Mouse (Mus musculus): Measurements from ENCODE around the gene Rapgef4.

Gene Rapgef4

DNA sequence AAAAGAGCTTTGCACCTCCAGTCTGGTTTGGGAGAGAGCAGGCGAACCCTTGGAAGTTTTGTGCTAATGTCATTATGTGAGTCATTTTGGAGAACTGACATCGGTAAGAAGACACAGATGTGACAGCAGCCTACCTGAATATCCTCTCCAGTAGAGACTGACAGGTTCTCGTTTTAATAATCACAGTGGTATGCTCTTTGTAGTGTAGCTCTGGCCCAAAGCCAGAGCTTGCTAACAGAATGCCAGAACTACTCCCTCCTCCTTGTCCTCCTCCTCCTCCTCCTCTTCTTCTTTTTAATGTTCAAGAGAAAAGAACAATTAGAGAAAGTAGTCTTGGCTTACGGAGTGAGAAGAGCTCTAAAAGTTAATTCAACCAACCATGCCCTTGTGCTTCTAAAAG lies 272.8 kb downstream of the Rapgef4 start:
- in situ Hi-C loops (cut with MboI; ENCODE audit: low sequenced_read_pairs): no loop called here

DNA sequence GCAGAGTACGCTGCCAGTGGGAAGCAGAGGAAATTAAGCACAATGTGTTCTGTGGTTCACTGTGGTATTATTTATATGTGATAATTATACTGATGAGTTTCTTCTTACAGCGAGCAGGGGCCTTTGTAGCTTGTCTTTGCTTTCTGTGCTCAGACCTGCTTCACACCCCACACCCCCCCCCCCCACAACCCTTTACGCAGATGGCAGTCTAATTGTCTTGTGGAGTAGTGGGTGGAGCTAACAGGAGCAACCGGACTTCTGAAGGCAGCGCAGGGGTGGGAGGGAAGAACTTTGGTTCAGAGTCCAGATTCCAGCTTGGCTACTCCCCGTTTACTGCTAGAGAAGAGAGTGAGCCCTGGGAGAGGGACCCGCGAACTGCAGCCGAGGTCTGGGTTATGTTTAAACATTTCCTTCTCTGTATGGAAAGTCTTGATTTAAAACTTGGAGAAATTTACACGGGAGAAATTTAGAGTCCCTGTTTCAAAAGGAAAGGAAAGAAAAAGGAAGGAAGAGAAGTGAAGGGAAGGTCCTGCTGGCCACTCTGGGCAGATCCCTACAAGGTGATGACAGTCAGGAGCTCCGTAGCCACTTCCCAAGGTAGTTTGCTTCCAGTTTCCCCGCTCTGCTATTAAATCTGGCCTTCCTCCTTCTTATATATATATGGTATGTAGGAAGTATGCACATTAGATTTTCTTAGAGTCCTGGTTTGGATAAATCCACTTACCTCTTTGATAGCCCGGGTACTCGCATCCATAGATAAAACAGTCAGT lies 274.0 kb downstream of the Rapgef4 start:
- in situ Hi-C loops (cut with MboI; ENCODE audit: low sequenced_read_pairs): no loop called here

GRCm38 (mm10) chr2:72260704-72261103 lies 279.7 kb downstream of the Rapgef4 start:
- in situ Hi-C loops (cut with MboI; ENCODE audit: low sequenced_read_pairs): no loop called here

- in situ Hi-C loops (cut with MboI; ENCODE audit: low sequenced_read_pairs): no loop called here
Measured at GRCm38 (mm10) chr2:72262814-72263480, 281.9 kb downstream of the Rapgef4 start.

GRCm38 (mm10) chr2:72267390-72267789 lies 286.4 kb downstream of the Rapgef4 start:
- in situ Hi-C loops (cut with MboI; ENCODE audit: low sequenced_read_pairs): no loop called here

DNA sequence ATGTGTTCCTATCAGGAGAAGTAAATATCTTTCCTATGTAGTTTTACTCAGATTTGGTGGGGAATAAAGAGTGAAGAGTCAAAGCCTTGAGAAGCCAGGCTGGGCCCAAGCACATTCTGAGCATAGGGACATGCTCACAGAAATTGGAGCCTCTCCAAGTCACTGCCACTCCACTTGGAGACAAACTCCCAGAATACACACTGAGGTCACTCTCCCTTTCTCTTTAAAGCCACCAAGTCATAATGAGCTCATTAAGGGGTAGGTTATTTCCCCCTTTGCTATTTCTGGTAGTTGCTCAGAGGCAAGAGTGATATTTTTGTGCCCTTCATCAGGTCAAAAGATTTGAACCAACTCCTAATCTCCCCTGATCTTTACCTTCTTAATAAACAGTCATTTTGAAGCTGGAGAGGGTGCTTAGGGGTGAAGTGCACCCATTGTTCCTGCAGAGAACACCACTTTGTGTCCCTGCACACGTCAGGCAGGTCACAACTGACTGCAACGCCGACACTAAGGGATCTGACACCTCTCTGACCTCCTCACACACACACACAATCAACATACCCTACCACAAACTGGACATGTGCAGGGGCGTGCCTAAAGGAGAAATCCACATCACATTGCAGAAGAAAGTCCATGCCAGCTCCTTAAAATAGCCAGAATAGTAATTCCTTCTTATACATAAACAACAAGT lies 288.8 kb downstream of the Rapgef4 start:
- in situ Hi-C loops (cut with MboI; ENCODE audit: low sequenced_read_pairs): no loop called here

DNA sequence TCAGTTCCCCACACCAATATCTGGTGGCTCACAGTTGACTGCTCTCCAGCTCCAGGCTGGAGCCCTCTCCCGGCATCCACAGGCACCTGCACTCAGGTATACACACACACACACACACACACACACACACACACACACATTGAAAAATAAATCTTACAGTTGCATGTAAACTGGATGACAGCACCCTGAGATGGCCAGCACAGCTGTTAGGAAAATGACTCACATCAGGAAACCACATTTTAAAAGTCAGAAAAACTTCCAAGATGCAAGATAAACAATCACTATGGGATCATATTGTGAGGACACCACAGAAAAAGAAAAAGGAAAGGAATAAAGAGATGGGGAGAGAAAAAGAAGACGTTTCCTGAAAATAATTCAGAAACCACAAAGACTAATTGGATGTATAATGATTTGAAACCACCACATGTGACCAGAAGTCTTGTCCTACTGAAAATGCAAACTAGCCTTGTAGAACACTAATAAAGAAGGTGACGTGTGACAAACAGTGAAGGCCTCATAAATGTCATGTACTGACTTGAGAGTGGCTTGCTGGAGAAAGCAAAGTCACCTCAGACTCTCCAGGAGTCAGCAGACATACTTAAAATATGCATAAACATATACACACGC lies 297.3 kb downstream of the Rapgef4 start:
- in situ Hi-C loops (cut with MboI; ENCODE audit: low sequenced_read_pairs): no loop called here

- in situ Hi-C loops (cut with MboI; ENCODE audit: low sequenced_read_pairs): no loop called here
Measured at GRCm38 (mm10) chr2:72280524-72280923, 299.5 kb downstream of the Rapgef4 start.

DNA sequence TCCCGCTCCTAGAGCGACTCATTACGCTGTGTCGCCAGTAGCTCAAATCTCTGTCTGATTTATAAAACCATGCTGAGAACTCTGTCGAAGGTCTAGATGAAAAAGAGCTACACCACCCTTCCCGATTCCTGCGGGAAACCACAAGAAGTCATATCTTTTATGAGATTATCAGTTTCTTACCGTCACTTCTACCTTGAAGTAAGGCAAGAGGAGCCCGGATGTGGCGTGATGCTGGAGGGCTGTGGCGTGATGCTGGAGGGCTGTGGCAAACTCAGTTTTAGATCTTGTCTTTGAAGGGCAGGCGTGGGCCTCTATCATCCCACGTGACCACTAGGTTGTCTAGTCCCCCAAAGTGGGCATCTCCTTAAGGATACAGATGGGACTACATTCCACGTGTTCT lies 300.9 kb downstream of the Rapgef4 start:
- in situ Hi-C loops (cut with MboI; ENCODE audit: low sequenced_read_pairs): no loop called here

- in situ Hi-C loops (cut with MboI; ENCODE audit: low sequenced_read_pairs): no loop called here
Measured at GRCm38 (mm10) chr2:72282733-72283132, 301.7 kb downstream of the Rapgef4 start.

- in situ Hi-C loops (cut with MboI; ENCODE audit: low sequenced_read_pairs): no loop called here
Measured at GRCm38 (mm10) chr2:72284689-72285088, 303.6 kb downstream of the Rapgef4 start.

- in situ Hi-C loops (cut with MboI; ENCODE audit: low sequenced_read_pairs): no loop called here
Measured at GRCm38 (mm10) chr2:72285256-72285887, 304.3 kb downstream of the Rapgef4 start, which contains the start of gene Map3k20. TSS of gene Map3k20 (plus strand) at chr2:72285637.

GRCm38 (mm10) chr2:72285888-72286661 lies 305.0 kb downstream of the Rapgef4 start:
- in situ Hi-C loops (cut with MboI; ENCODE audit: low sequenced_read_pairs): no loop called here

DNA sequence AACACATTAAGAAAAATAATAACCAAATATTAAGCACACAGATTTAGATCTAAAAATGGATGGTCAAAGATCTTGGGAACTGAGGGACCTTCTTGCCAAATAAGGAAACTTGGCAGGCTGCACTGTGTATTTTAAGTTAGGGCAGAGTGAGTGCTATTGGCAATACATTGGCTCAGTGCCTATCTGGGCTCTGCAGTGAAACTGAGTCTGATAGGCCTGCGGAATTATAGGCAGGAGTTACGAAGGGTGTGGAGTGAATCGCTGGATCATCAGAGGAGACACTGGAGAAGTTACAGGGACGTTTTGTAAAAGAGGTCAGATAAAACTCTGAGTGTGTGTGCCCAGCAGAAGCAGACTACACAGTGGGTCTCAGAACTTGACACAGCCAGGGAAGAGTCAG lies 306.1 kb downstream of the Rapgef4 start:
- in situ Hi-C loops (cut with MboI; ENCODE audit: low sequenced_read_pairs): no loop called here

- in situ Hi-C loops (cut with MboI; ENCODE audit: low sequenced_read_pairs): no loop called here
Measured at GRCm38 (mm10) chr2:72288932-72289534, 308.0 kb downstream of the Rapgef4 start.

DNA sequence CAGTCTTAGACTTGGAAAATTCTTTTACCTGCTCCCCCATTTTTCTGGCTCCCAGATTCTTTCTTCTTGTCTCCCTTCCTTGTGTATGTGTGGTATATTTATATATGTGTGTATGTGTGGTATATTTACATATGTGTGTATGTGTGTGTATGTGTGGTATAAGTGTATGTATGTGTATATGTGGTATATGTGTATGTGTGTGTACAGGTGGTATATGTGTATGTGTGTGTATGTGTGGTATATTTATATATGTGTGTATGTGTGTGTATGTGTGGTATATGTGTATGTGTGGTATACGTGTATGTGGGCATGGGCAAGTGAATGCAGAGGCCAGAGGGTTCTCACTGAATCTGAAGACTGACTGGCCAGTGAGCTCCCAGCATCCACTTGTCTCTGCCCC lies 310.1 kb downstream of the Rapgef4 start:
- in situ Hi-C loops (cut with MboI; ENCODE audit: low sequenced_read_pairs): no loop called here

- in situ Hi-C loops (cut with MboI; ENCODE audit: low sequenced_read_pairs): no loop called here
Measured at GRCm38 (mm10) chr2:72292573-72292972, 311.5 kb downstream of the Rapgef4 start.

GRCm38 (mm10) chr2:72294994-72295393 lies 314.0 kb downstream of the Rapgef4 start:
- in situ Hi-C loops (cut with MboI; ENCODE audit: low sequenced_read_pairs): no loop called here

DNA sequence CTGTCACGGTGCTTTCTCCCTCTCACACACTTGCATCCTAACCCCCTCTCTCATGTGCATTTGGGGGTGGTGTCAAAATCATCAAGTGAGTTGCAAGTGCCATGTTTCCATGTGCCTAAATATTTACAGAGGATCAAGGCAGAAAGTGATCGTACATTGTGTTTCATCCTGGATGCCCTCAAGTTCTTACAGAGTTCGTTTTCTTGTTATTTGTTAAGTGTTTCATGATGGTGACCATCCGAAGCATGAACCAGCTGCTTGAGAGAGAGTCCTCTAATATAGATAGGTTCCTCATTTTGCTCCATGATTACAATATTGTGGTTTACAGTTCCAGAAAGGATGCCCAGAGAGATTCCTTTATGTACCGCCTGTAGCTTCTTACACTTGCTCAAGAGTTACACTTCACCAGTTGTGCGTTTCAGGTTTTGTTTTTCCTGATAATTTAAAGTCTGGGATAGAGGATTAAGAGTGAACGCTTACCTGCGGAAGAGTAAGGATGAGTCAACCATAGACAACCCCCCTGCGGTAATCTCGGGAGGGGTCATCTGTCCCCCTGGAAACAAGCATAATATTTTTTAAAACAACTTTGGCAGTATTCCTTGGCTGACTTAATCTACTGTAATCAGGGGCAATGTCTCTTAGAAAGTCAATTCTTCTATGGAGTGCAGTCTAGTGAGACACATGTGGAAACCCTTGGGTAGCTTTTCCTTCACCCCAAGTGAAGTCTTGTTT lies 316.1 kb downstream of the Rapgef4 start:
- in situ Hi-C loops (cut with MboI; ENCODE audit: low sequenced_read_pairs): no loop called here

Measured in CH12F3 (cell line).